Mouse (Mus musculus): Measurements from ENCODE around the gene Nfkbil1. TPM values are rescaled to one million over a fixed set of nuclear protein-coding genes. Genes with fewer than 3 reads are reported as not detected.

The Nfkbil1 gene
- polyA plus RNA-seq (2014; fragmentation: Nextera tagmentation; extraction: Ambion mirVana), result 3.1 and 4.0 TPM in 2 replicates

- Histone ChIP-seq H3K4me2 (ENCODE audit: low read depth, low read length) (peak within 1 kb of the TSS; percentile 90), H3K36me3 (replicated peaks; ENCODE audit: control insufficient read depth, insufficient read depth, low read depth, low read length) (no peaks in the 10 kb centered on the region), H3K4me3 (ENCODE audit: low read depth, low read length) (peak within 1 kb of the TSS; percentile 51), H3K27me3 (ENCODE audit: control insufficient read depth, insufficient read depth, low read length) (no peaks in the 10 kb centered on the region), H3K4me1 (ENCODE audit: control insufficient read depth, insufficient read depth, low read length) (no peaks in the 10 kb centered on the region), H3K9ac (replicated peaks; ENCODE audit: low read length) (peak within 1 kb of the TSS; percentile 95), H3K27ac (replicated peaks; ENCODE audit: low read depth, low read length) (peak within 1 kb of the TSS; percentile 87), H3K9me3 (replicated peaks; ENCODE audit: control insufficient read depth, low read length) (no peaks in the 10 kb centered on the region)
- WGBS, result under 1% methylated on average over 35 of the region's 35 CpGs
- DNase-seq (ENCODE audit: low spot score) (peak; percentile 95), ATAC-seq (replicated peaks; ENCODE audit: insufficient number of reproducible peaks, low FRiP score, low TSS enrichment, low read depth) (peak; percentile 71)
Measured at GRCm38 (mm10) chr17:35235614-35236389, at the start of gene Nfkbil1. TSS of gene Nfkbil1 (minus strand) at chr17:35235792.

- WGBS, result 71% methylated on average over 3 of the region's 3 CpGs
Measured at GRCm38 (mm10) chr17:35280276-35280675, 44.7 kb upstream of the Nfkbil1 start.

GRCm38 (mm10) chr17:35278957-35279688 lies 43.5 kb upstream of the Nfkbil1 start:
- Histone ChIP-seq H3K9ac (replicated peaks; ENCODE audit: low read length) (no peak overlapping the region), H3K4me1 (ENCODE audit: control insufficient read depth, insufficient read depth, low read length) (no peaks in the 10 kb centered on the region), H3K36me3 (replicated peaks; ENCODE audit: control insufficient read depth, insufficient read depth, low read depth, low read length) (no peaks in the 10 kb centered on the region), H3K4me2 (ENCODE audit: low read depth, low read length) (no peak overlapping the region), H3K4me3 (ENCODE audit: low read depth, low read length) (no peak overlapping the region), H3K27me3 (ENCODE audit: control insufficient read depth, insufficient read depth, low read length) (no peaks in the 10 kb centered on the region), H3K27ac (replicated peaks; ENCODE audit: low read depth, low read length) (no peak overlapping the region), H3K9me3 (replicated peaks; ENCODE audit: control insufficient read depth, low read length) (no peaks in the 10 kb centered on the region)
- ATAC-seq (replicated peaks; ENCODE audit: insufficient number of reproducible peaks, low FRiP score, low TSS enrichment, low read depth), result no peak
- DNase-seq (ENCODE audit: low spot score), result no peak
- WGBS, result 88% methylated on average over 13 of the region's 13 CpGs

More at GRCm38 (mm10) chr17:35280276-35280675, 44.7 kb upstream of the Nfkbil1 start:
- Histone ChIP-seq H3K4me2 (ENCODE audit: low read depth, low read length) (no peak overlapping the region), H3K9ac (replicated peaks; ENCODE audit: low read length) (no peak overlapping the region), H3K4me1 (ENCODE audit: control insufficient read depth, insufficient read depth, low read length) (no peaks in the 10 kb centered on the region), H3K27me3 (ENCODE audit: control insufficient read depth, insufficient read depth, low read length) (no peaks in the 10 kb centered on the region), H3K36me3 (replicated peaks; ENCODE audit: control insufficient read depth, insufficient read depth, low read depth, low read length) (no peaks in the 10 kb centered on the region), H3K9me3 (replicated peaks; ENCODE audit: control insufficient read depth, low read length) (no peaks in the 10 kb centered on the region), H3K4me3 (ENCODE audit: low read depth, low read length) (no peak overlapping the region), H3K27ac (replicated peaks; ENCODE audit: low read depth, low read length) (no peak overlapping the region)
- DNase-seq (ENCODE audit: low spot score), result no peak
- ATAC-seq (replicated peaks; ENCODE audit: insufficient number of reproducible peaks, low FRiP score, low TSS enrichment, low read depth), result no peak

GRCm38 (mm10) chr17:35278049-35278448 lies 42.5 kb upstream of the Nfkbil1 start:
- no peaks in the 10 kb centered on the region for H3K4me1 ChIP-seq (ENCODE audit: control insufficient read depth, insufficient read depth, low read length)
- no peaks in the 10 kb centered on the region for H3K36me3 ChIP-seq (replicated peaks; ENCODE audit: control insufficient read depth, insufficient read depth, low read depth, low read length)
- no peaks in the 10 kb centered on the region for H3K27me3 ChIP-seq (ENCODE audit: control insufficient read depth, insufficient read depth, low read length)
- no peak overlapping the region for H3K27ac ChIP-seq (replicated peaks; ENCODE audit: low read depth, low read length)
- ATAC-seq (replicated peaks; ENCODE audit: insufficient number of reproducible peaks, low FRiP score, low TSS enrichment, low read depth), result no peak
- no peak overlapping the region for H3K4me3 ChIP-seq (ENCODE audit: low read depth, low read length)
- H3K9ac ChIP-seq (replicated peaks; ENCODE audit: low read length), result no peak overlapping the region
- WGBS, result 86% methylated on average over 8 of the region's 8 CpGs
- H3K9me3 ChIP-seq (replicated peaks; ENCODE audit: control insufficient read depth, low read length), result no peaks in the 10 kb centered on the region
- H3K4me2 ChIP-seq (ENCODE audit: low read depth, low read length), result no peak overlapping the region
- DNase-seq (ENCODE audit: low spot score), result no peak

- no peaks in the 10 kb centered on the region for H3K36me3 ChIP-seq (replicated peaks; ENCODE audit: control insufficient read depth, insufficient read depth, low read depth, low read length)
- no peaks in the 10 kb centered on the region for H3K27me3 ChIP-seq (ENCODE audit: control insufficient read depth, insufficient read depth, low read length)
- H3K9ac ChIP-seq (replicated peaks; ENCODE audit: low read length), result no peak overlapping the region
- H3K4me3 ChIP-seq (ENCODE audit: low read depth, low read length), result no peak overlapping the region
- ATAC-seq (replicated peaks; ENCODE audit: insufficient number of reproducible peaks, low FRiP score, low TSS enrichment, low read depth) (no peak), DNase-seq (ENCODE audit: low spot score) (no peak)
- no peaks in the 10 kb centered on the region for H3K9me3 ChIP-seq (replicated peaks; ENCODE audit: control insufficient read depth, low read length)
- H3K4me1 ChIP-seq (ENCODE audit: control insufficient read depth, insufficient read depth, low read length), result no peaks in the 10 kb centered on the region
- H3K4me2 ChIP-seq (ENCODE audit: low read depth, low read length), result no peak overlapping the region
- no peak overlapping the region for H3K27ac ChIP-seq (replicated peaks; ENCODE audit: low read depth, low read length)
- 25% methylated on average over 13 of the region's 13 CpGs for WGBS
Measured at GRCm38 (mm10) chr17:35276304-35276864, 40.8 kb upstream of the Nfkbil1 start.

GRCm38 (mm10) chr17:35274770-35275169 lies 39.2 kb upstream of the Nfkbil1 start:
- Histone ChIP-seq H3K27ac (replicated peaks; ENCODE audit: low read depth, low read length) (no peak overlapping the region), H3K9me3 (replicated peaks; ENCODE audit: control insufficient read depth, low read length) (no peaks in the 10 kb centered on the region), H3K27me3 (ENCODE audit: control insufficient read depth, insufficient read depth, low read length) (no peaks in the 10 kb centered on the region), H3K4me2 (ENCODE audit: low read depth, low read length) (no peak overlapping the region), H3K4me3 (ENCODE audit: low read depth, low read length) (no peak overlapping the region), H3K36me3 (replicated peaks; ENCODE audit: control insufficient read depth, insufficient read depth, low read depth, low read length) (no peaks in the 10 kb centered on the region), H3K4me1 (ENCODE audit: control insufficient read depth, insufficient read depth, low read length) (no peaks in the 10 kb centered on the region), H3K9ac (replicated peaks; ENCODE audit: low read length) (no peak overlapping the region)
- ATAC-seq (replicated peaks; ENCODE audit: insufficient number of reproducible peaks, low FRiP score, low TSS enrichment, low read depth) (no peak), DNase-seq (ENCODE audit: low spot score) (peak; percentile 76)
- 7% methylated on average over 11 of the region's 11 CpGs for WGBS

GRCm38 (mm10) chr17:35272249-35272648 lies 36.7 kb upstream of the Nfkbil1 start:
- Histone ChIP-seq H3K4me3 (ENCODE audit: low read depth, low read length) (no peak overlapping the region), H3K27me3 (ENCODE audit: control insufficient read depth, insufficient read depth, low read length) (no peaks in the 10 kb centered on the region), H3K4me2 (ENCODE audit: low read depth, low read length) (no peak overlapping the region), H3K36me3 (replicated peaks; ENCODE audit: control insufficient read depth, insufficient read depth, low read depth, low read length) (no peaks in the 10 kb centered on the region), H3K9ac (replicated peaks; ENCODE audit: low read length) (no peak overlapping the region), H3K9me3 (replicated peaks; ENCODE audit: control insufficient read depth, low read length) (no peaks in the 10 kb centered on the region), H3K27ac (replicated peaks; ENCODE audit: low read depth, low read length) (no peak overlapping the region), H3K4me1 (ENCODE audit: control insufficient read depth, insufficient read depth, low read length) (no peaks in the 10 kb centered on the region)
- 71% methylated on average over 3 of the region's 3 CpGs for WGBS
- ATAC-seq (replicated peaks; ENCODE audit: insufficient number of reproducible peaks, low FRiP score, low TSS enrichment, low read depth) (no peak), DNase-seq (ENCODE audit: low spot score) (no peak)

Data from embryonic facial prominence, embryonic 11.5 days (tissue).